Mouse (Mus musculus): ENCODE measurements around the gene 1110051M20Rik. TPM values are rescaled to one million over a fixed set of nuclear protein-coding genes. Genes with fewer than 3 reads are reported as not detected.

Gene 1110051M20Rik
- total RNA-seq, 2 experiments from 2014 or later = 92.1 to 103 TPM

DNA sequence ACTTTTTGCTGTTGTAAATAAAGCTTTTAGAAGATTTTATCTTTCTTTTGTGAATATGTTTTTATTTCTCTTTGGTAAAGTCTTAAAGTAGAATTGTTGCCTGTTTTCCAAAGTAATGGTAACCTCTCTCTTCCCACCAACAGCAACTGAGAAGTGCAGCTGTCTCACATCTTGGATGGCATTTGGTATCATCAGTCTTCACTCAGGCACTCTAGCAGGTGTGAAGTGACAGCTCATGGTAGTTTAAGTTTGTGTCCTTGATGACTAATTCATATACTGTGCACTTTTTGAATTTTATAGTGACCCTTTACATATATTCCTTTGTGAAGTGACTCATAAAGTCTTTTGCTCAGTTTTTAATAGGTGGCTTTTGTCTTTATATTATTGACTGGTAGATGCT, 92.7 kb downstream of the 1110051M20Rik start:
- no peak for DNase-seq (ENCODE audit: low spot score in 2 of 2)

DNA sequence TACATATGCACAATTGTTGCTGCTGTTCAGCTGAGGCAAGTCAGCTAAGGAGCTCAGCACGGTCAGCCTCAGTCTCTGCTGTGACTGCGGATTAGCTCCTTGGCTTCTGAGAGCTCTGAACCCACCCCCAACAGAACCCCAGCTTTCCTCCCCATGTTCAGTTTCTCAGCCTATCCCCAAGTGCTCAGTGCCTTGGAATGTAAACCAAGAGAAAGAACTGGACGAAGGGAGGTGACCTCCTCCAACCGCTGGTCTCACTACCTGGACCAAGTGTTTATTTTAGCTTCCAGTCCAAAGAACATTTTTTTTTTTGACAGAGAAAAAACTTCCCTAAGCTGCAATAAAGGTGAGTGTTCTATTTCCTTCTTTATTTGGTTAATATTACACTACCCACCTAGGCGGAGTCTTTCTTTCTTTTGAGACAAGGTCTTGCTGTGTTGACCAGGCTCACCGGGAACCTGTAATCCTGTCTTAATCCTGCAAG, 94.5 kb downstream of the 1110051M20Rik start:
- no peak for DNase-seq (ENCODE audit: low spot score in 2 of 2)

DNA sequence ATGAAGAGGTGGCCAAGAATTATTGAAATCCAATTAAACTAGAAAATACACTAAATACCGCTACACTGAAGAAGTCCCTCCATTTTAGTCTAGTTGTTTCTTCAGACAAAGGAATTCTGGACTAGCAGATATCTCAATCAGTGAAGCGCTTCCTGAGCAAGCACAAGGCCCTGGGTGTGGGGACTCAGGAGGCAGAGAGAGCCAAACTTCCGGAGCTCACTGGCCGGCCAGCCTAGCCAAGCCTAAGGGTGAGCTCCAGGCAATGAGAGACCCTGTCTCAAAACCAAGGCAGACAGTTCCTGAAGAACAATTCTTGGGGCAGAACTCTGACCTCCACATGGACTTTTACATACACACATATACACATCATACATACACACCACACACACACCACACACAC, 95.6 kb downstream of the 1110051M20Rik start:
- no peak for DNase-seq (ENCODE audit: low spot score in 2 of 2)

DNA sequence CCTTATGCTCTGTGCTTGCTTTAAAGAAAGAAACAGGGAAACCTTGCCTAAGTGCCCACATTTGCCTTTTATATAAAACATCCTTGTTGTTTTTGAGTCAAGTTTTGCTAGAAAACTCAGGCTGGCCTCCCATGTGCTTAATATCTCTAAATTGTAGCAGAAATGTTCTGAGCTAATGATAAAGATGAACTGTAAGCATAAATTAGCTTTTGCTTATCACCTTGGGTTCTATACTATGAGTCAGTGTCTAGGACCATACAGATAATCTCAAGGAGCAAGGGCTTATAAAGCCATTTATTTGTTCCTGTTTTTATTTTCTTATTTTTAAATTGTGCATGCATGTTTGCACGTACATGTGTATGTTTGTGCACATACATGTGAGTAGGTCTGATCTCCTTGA, 98.9 kb downstream of the 1110051M20Rik start:
- DNase-seq (ENCODE audit: low spot score in 2 of 2) = no peak

DNA sequence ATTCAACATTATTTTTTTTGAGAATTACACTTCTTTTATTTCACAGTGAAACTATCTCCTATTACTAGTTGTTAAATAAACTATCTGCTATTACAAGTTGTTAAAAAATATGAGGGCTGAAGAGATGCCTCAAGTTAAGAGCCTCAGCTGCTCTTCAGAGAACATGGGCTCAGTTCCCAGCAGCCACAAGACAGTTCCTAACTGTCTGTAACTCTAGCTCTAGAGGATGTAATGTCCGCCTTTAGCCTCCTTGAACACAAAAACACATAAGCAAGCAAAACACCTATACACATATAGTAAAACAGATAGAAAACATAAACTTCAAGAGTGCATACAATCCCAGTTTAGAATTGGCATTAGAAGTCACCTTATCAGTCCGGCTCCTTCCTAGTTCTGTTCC, 104.9 kb downstream of the 1110051M20Rik start:
- no peak for DNase-seq (ENCODE audit: low spot score in 2 of 2)

DNA sequence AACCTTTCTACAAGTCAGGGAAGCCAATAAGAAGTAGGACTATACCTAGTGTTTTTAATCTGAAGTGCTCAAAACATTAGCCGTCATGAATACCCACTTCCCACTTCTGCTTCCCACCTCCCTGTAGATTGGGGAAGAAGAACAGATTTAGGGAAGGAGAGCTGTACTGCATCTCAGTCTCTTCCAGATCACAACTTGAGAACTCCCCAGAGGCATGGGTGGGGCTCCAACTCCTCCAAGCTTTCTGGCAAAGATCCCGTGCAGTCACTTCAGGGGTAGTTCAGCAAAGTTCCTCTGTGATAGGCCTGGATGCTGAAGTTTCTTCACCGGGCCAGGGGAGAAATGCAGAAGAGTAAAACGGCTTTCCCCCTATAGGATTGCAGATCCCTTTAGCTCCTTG, 109.4 kb downstream of the 1110051M20Rik start:
- DNase-seq (ENCODE audit: low spot score in 2 of 2) = no peak

DNA sequence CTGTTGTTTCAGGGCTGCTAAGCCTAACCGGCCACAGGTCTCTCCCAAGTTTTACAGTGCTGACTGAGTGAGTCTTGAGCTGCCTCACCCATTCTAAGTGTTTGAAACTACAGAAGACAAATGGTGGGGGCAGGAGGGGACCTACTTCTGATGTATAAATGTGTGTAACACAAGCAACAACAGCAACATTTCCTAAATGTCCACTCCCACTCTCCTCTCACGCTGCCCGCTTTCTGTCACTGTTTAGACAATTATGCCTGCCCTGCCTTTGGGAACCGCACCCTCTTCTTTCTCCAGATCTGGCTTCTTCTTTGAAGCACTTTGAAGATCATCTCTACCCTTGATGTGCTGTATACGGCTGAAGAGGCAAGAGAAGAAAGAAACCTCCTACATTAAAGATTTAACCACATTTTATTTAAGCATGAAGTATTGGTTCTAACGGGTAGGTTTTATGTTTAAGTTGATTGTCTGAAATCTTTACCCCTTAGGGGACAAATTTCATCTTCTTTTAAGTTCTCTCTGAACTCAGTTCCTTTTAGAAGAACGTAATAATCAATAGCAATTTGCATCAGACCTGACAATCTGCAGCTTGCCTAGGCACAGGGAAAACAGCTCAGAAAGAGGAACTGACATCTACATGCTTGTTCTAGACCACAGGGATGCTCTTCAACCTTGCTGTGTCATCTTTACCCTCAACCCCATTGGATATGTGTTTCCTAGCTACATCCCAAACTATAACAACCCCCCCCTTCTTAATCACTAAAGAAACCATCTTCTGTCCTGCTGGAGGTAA, 113.3 kb downstream of the 1110051M20Rik start:
- DNase-seq (ENCODE audit: low spot score in 2 of 2) = no peak

DNA sequence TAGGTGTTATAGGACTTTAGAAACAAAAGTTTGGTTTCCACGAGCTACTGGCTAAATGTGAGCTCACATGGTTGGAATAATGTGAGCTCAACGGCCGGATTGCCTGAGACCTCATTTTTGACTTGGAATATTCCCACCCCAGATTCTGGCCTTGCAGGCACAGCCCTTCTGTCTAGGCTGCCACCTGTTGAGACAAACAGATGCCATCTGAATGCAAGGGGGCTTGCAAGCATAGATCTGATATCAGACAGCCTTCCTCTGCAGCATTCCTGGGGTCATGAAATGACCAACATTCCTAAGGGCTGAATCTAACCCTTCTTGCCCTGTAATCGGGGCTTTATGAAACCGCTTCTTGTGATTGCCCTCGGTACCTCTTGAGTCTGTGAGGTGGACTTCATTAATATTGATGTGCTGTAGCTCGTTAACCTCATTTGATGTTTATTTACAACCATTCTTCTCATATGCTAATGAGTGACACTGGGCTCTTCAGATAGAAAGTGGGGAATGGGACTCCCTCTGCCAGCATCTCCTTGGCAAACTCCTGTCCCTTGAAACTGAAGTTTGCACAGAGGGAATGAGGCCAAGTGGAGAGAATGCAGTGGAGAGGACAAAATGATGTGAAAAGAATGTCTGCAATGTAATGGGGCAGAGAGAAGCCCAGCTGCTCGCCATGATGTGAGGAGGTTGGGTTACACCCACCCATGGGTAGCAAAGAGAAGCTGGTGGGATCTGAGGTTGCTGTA, 114.3 kb downstream of the 1110051M20Rik start:
- no peak for DNase-seq (ENCODE audit: low spot score in 2 of 2)

DNA sequence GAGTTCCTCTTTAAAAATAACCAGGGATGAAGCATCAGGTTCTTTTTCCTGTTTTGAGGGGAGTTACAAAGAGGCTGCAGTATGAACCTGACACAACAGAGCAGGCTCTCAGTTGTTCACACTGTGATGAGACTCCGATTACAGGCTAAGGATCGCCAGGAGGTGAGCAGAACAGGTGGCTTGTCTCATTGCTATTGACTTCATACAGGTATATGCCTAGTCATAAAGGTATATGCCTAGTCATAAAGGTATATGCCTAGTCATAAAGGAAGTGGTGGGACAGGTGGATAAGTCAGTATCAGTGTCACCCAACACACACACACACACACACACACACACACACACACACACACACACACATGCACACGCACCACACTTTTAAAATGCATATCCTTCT, 115.8 kb downstream of the 1110051M20Rik start:
- no peak for DNase-seq (ENCODE audit: low spot score in 2 of 2)

DNA sequence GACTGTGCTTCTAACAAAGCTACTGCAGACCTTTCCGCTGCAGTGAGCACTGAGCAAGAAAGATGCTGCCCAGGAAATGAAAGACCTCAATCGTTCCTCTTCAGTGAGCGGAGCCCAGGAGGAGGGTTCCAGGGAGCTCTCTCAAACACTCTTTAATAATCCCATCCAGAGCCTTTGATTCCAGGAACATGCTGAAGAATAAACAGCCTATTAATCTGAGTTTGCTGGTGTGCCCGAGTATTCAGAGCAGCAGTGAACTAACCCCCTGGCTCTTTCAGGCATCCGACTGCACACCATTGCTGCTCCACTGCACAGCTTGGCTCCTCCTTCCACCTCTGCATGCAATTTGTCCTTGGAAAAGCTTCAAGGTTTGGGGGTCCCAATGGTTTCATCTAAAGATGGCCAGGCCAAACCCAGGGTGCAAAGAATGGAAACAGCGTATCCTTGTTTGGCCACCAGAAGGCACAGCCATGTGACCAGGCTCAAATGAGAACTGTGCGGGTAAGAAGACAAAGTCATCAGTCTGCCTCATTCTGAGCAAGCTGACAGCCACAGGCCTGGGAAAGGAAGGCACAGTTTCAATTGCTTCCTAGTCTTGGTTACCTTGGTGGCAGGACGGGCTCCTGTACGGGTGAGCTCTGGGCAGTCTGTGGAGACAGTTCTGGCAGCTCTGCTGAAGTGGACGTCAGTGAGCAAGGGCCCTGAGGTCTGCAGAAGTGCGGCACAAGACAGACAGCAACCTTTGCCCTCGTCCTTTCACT, 116.4 kb downstream of the 1110051M20Rik start:
- peak in 1 of 2 experiments; percentile 34 for DNase-seq (ENCODE audit: low spot score in 2 of 2)

DNA sequence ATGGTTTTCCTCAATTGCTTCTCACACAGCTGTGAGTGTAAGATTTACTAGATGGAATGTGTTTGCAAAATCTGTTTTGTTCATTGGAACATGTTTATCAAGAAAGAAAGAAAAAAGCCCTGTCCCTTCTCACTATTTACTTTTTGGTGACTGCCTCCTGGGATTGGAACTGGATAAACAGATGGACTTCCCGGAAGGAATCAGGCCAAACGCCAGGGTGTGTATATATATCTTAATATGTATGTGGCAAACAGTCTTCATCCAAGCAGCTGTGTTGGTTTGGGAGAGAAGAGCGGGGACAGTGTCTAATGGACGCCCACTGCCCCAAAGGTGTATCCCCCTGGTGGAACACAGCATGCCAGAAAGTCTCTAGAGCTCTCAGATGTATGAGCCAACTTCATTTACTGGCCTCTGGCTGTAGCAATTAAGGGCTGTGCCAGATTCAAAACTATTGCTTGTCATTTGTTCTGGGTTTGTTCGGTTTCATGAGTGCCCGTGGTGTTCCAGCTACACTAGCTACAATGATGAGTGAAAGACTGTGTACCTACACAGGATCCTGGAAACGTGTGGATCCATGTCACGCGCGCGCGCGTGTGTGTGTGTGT, 117.7 kb downstream of the 1110051M20Rik start:
- DNase-seq (ENCODE audit: low spot score in 2 of 2) = no peak

DNA sequence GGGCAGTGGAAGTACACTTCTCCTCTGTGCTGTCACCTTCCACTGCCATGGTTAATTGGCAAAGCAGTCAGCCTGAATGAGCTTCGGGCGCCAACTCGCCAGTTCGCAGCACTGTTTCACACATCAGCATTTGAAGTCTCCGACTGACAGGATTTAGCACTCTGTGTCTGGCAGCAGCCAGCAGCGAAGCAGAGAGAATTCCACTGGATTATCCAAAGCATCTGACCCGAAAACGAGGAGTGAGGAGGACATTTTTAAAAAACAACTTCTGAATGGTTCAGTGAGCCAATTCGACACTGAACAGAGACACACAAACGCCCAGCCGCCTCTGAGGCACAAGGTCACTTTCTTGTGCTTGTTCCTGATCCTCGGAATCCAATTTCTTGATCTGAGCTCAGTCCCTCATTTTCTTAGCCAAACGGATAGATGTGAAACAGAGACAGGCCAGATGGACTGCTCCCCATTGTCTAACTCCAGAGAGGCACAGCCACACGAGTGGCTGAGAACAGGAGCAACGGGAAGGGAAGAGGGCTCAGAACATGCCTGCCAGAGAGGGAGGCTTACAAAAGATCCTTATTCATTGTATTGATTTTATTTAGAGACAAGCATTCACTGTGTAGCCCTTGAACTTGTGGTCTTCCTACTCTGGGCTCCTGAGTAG, 119.6 kb downstream of the 1110051M20Rik start:
- DNase-seq (ENCODE audit: low spot score in 2 of 2) = peak; percentile 12 to 39

DNA sequence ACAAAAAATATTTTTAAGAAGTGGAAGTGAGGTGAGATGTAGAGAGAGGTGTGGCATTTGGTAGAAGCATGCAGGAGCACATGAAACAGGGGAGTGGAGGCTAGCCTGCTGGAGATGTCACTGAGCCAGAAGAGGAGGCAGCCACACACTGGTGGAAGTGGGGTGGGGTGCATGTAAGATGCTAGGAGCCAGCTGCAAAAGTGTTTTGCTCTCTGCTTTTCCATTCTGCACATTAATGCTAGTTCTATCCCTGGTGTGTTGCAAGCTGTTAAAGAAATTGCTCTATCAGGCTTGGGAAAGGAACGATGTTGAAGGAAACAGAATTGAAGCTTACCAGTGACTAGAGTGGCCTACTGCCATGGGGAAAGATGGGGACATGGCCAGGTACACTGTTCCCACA, 120.2 kb downstream of the 1110051M20Rik start:
- DNase-seq (ENCODE audit: low spot score in 2 of 2) = no peak

DNA sequence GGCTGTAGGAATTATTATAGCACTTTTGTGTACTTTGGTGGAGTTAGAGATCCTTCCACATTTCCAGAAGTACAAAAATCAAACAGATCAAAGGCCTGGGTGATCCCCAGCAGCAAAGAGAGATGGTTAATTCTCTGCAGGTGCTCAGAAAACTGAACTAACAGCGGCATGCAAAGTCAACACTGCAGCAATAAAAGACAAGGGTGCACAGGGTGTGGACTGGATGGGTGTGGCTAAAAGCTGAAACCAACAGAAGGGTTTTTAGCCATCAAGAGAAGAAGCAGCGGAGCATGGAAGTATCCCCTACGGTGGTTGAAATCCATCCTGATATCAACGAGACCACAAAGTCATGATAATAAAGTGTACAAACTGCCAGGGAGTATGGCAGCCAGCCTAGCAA, 122.0 kb downstream of the 1110051M20Rik start:
- DNase-seq (ENCODE audit: low spot score in 2 of 2) = no peak

DNA sequence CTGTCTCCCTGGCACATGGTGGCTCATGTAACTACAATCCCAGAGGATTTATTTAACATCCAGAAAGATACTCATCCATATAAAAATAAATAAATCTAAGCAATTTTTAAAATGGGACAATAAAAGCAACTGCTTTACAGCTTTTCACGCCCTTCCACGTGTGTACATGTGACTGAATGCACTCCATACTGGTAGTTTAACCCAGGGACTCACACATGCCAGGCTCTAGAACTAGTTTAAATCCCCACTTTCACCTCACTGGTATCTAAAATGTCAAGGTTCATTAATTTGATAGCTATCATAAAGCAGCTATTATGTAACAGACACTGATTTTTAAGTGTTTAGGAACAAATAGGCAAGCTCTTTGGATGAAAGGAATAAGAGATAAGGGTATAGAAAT, 122.6 kb downstream of the 1110051M20Rik start:
- no peak for DNase-seq (ENCODE audit: low spot score in 2 of 2)

DNA sequence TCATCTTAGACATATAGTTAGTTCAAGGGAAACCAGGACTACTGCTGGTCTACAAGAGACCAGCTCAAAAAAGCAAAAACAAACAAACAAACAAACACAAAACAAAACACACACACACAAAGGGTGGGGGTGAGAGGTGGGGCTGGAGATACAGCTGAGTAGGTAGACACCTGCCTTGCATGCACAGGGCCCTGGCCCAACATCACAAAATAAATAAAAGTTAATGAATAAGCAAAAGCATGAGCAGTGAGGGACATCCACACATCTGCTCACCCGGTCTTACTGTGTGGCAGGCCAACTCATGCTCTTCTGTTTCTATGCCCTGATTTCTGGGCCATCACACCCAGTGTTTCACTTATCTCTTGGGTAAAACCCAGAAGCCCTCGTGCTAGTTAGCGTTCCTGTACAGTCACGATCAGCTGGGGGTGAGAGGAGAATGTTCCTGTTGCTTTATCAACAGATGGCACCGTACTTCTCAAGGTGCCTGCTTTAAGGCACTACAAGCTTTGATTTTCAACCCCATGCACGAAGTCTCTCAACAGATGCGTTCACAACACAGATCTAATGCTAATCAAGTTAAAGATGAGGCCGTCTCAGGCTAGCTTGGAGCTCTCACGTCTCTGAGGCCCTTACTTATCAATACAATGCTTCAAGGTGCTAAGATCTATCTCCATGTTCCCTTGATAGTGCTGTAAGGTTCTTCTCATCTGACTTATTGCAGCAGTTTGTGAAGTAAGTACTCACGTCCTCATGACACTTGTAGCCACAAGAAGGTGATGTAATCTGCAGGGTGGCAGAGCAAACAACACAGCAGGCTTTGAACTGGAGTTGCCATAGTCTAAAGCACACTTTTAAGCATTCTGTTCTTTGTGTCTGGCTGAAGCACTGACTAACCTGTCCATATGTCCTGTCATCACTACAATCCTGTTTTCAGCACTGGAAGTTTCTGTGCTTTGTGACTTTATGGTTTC, 123.7 kb downstream of the 1110051M20Rik start:
- DNase-seq (ENCODE audit: low spot score in 2 of 2) = no peak

DNA sequence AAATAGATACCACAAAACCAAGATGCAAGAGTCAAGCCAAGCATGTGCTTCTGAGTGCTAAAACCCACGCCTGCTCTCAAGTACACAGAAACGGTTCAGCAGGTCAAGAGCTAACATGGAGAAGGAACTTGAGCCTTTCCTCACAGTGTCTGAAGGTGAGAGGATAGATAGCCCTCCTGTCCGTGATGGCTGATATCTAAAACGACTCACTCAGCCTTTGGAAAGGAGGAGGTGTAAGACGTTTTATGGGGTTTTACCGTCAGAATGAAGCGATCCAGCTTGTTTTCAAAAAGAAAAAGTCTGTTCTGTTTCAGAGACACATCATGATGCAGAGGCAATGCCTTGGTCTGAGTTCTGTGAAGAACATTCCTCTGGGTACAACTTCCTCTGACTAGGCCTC, 130.3 kb downstream of the 1110051M20Rik start:
- no peak for DNase-seq (ENCODE audit: low spot score in 2 of 2)

DNA sequence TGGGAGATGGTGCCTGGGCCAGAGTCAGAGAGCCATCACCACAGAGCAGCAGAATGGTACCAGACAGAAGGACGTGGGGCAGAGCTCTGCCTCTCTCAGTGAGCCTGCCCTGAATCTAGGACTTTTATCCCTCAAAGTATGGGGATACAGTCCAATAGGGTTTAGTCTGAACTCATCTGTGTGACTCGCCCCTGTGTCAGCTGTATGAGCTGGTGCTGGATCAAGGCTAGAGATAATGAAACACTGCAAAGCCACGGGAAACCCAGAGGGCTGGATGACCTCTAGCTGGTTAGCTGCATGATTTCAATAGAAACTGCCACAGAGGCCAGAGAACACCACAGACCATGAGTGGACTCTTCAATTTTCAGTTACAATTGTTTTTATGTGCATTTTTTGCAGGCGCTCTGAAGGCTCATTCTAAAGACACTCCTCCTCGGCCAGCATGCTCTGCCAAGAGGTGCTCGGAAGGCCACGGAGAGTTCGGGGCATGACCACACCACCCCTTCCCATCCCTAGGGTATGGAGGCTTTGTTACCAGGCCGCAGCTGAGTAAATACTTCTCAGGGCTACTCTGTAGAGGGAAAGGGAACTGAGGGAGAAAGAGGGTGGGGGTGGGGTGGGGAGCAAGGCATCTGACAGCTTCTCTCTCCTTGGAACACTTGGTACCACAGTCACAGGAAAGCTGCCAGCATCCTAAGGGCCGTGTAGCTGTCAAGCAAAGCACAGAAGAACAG, 131.8 kb downstream of the 1110051M20Rik start:
- DNase-seq (ENCODE audit: low spot score in 2 of 2) = no peak

DNA sequence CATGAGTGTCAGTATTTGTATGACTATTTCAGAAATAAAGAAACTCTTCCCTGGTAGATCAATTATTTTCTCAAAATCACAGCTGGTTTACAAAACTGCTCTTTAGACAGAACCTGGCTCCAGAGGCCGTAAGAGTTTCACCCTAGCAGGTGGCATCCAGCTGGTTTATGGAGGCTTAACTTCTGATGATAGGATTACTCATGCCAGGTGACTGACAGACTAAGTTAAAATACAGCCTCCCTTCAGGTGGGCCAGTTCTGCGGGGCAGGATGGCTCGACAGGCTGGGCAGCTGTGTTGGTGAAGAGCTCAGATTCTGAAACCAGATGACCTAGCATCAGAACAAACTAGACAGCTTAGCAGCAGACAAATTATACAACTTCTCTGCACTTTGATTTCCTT, 135.0 kb downstream of the 1110051M20Rik start:
- DNase-seq (ENCODE audit: low spot score in 2 of 2) = no peak
